ENCODE assay signal across 13 mouse cellular contexts in genomic region chr10:110716887-110717286, GRCm38 (mm10).
"Had no signal": no experiment of that assay in that cellular context is flagged by ENCODE, and none has a peak within 500 bp of the region (broad histone marks: within the 10 kb centered on the region; RNA-seq: fewer than 3 reads in every experiment).

No protein-coding gene starts in this region.

- H3K4me1 ChIP-seq: intestine, embryonic 15.5 days; limb, embryonic 15.5 days; liver, embryonic 15.5 days; lung, embryonic 15.5 days; neural tube, embryonic 13.5 days; stomach, embryonic 15.5 days had no signal

- H3K36me3 ChIP-seq: intestine, embryonic 15.5 days; limb, embryonic 15.5 days; liver, embryonic 15.5 days; lung, embryonic 15.5 days; neural tube, embryonic 13.5 days; stomach, embryonic 15.5 days had no signal

- H3K9ac ChIP-seq: intestine, embryonic 15.5 days; limb, embryonic 15.5 days; liver, embryonic 15.5 days; lung, embryonic 15.5 days; neural tube, embryonic 13.5 days; stomach, embryonic 15.5 days had no signal

- ATAC-seq: intestine, embryonic 15.5 days had no signal

- H3K27ac ChIP-seq: intestine, embryonic 15.5 days; limb, embryonic 15.5 days; liver, embryonic 15.5 days; lung, embryonic 15.5 days; neural tube, embryonic 13.5 days; stomach, embryonic 15.5 days had no signal

- H3K4me3 ChIP-seq: intestine, embryonic 15.5 days; limb, embryonic 15.5 days; liver, embryonic 15.5 days; lung, embryonic 15.5 days; myocyte; neural tube, embryonic 13.5 days; stomach, embryonic 15.5 days had no signal

- H3K9me3 ChIP-seq: intestine, embryonic 15.5 days; limb, embryonic 15.5 days; liver, embryonic 15.5 days; lung, embryonic 15.5 days; neural tube, embryonic 13.5 days; stomach, embryonic 15.5 days had no signal

- DNase-seq: kidney, adult 18-20 months; kidney, postnatal 10 days; left cerebral cortex, postnatal 4 days; midbrain, embryonic 14.5 days; right cerebral cortex, postnatal 14 days; thymus, postnatal 4 days had no signal

- H3K27me3 ChIP-seq: intestine, embryonic 15.5 days; limb, embryonic 15.5 days; liver, embryonic 15.5 days; lung, embryonic 15.5 days; neural tube, embryonic 13.5 days; stomach, embryonic 15.5 days had no signal

- H3K4me2 ChIP-seq: intestine, embryonic 15.5 days; limb, embryonic 15.5 days; liver, embryonic 15.5 days; lung, embryonic 15.5 days; neural tube, embryonic 13.5 days; stomach, embryonic 15.5 days had no signal
